Mouse (Mus musculus) layer of hippocampus, postnatal 10 days (tissue): Measurements from ENCODE around the gene Alpk1. TPM values are rescaled to one million over a fixed set of nuclear protein-coding genes. Genes with fewer than 3 reads are reported as not detected.

Experiments used
- DNase-seq, 2 experiments: peaks; one replicate each; pipeline ENCODE4 v3.0.0; 2021; ENCODE audit warnings: low spot score in 2 of 2
- long read RNA-seq: library from polyadenylated mRNA; stranded (forward); transcript quantifications from one replicate; pipeline ENCODE4 v2.0.0, GENCODE M21; 2023
- total RNA-seq, 2 experiments: library from RNA; stranded (reverse); gene quantifications; 2 replicates each; pipeline ENCODE4 v1.2.3; 2021

Alpk1 gene
- 1 to 10 TPM; 7.9 to 9.2 TPM for total RNA-seq
- long read RNA-seq, partial matches to known transcripts, result 2 of 4 reads
- long read RNA-seq, other reads (novel, unspliced or antisense), result 2 of 4 reads

DNA sequence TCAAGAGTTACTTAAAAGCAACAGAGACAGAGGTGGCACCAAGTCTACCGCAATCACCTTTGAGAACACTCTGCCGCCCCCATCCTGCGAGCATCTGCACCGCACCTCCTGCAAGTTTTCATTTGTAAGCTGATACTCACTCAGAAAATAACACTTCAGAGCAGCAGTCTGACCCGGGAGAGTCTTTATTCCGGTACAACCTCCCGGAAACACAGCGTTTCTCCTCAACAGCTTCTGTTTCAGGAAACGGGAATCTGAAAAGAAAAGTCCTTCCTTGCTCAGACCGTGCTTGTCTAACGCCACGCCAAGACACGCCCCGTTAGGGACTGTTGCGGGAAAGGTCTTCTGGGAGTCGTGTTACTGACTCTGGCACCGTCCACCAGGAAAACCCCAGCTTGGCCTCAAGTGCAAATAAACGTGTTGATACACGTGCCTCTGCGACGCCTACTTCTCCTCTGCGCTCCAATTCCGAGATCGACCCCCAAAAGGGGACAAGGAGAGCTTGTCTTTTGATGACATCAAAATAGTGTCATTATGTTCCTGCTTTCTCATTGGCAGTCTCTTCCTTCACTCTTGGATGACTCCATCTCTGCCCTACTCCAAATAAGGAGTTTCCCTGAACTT lies at the start of gene Alpk1:
Gene Alpk1, minus strand, starts transcription at position 507 of the 624 bp plus-strand sequence.
- DNase-seq, result peak; percentile 51 to 73

DNA sequence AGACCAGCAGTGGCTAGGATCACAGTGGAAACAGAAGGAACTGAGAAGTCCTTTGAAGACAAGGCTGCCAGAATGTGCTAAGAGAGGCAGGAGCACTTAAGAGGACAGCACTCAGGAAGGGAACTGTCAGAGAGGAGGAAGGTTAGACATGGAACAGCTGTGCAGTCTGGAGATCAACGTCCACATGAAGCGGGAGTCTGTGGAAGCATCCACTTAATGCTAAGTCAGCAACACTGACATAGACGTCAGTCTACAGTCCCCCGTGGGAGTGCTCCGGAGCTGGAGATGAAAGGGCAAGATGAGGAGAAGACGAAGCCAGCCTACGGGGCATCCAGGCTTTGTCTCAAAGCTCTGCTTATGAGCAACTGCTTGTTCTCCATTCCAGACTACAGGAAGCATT lies 46.8 kb upstream of the Alpk1 start:
- DNase-seq, result no peak

DNA sequence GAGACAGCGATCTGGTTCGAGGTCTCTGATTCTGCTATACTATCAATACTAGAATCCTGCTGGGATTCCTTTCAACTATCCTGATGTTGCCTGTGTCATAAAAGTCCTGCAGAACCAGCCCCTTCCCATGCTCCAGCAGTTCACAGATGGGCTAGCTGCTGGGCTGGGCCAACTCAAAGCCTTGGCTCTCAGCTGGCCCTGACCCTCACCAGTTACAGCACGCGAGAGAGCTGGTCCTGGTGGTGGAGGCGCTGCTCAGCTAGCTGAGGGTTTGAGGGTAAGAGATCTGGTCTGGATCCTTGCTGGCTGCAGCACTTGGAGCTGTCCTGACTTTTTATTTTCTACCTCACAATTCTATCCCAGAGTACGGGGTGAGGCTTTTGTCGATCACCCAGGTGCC lies 46.2 kb upstream of the Alpk1 start:
- no peak for DNase-seq

DNA sequence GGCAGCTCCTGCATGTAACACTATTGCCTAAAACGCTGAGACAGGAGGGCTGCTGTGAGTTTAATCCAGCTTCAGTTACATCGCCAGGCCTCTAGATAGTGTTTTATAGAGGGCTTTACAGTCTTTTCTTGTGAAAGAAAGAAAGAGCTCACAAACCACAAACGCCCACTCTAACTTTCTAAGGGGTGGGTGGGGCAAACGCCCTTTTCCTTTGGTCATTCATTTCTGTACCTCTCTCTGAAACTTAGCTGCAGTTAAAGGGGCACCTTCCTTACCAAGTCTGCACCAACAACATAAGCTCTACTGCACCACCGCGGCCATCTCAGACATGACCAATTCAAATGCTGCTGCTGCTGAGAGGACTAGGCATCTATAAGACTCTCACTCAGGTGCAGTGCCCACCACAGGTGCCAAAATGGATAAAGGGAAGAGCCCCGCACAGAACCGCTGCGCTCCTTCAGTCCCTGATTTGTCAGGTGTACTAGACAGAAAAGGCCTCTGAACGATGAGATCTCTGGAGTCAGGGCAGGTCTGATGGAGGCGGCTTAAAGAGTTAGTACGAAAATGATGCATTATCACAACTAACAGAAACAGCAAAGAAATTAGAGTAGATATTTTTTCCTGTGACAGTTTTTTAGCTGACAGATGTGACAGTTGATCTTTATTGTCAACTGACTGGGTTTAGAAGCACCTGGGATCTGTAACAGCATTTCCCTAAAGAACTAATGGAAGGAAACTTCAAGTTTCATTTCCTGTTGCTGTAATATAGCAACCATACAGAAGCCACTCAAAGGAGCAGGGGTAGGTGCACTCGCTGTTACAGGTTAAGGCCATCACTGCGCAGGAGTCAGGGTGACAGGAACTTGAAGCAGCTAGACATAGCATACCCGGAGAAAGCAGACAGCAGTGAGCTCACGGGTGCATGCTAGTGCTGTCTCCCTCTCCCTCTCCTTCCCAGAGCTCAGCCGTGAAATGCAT lies 43.8 kb upstream of the Alpk1 start:
- no peak for DNase-seq

DNA sequence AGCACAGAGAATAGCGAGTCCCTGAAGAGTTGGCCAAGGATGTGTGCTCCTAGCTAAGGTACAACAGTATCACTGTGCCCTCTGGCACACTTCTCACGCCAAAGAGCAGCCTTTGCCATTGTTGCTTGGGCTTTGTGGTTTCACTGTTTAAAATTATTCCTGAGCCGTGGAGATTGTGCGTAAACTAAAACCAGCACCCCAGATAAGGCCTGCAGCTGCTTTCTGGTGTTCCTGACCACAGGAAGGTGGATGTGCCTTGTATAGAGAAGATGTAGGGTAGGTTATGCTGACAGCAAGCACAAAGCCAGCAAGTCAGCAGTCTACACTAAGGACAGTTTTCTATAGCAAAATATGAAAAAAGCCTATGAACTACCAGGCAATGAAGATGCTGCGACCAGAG lies 40.9 kb upstream of the Alpk1 start:
- DNase-seq, result no peak

DNA sequence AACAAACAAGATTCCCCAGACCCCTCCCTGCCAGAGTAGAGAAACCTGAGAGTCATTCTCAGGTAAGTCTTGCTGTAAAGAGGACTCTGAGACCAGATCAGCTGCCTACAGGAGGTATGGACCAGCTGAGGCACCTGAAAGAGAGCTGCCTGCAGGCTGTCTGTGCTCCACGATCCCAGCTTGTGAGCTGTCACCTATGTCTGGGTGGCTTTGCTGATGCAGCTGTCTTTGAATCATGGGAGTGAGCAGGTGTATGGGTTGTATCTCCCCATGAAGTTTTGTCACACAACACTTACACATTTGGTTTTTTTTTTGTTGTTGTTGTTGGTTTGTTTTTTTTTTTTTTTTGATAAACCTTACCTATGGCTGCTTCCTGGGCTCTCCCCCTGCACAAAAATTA lies 40.1 kb upstream of the Alpk1 start:
- DNase-seq, result no peak

DNA sequence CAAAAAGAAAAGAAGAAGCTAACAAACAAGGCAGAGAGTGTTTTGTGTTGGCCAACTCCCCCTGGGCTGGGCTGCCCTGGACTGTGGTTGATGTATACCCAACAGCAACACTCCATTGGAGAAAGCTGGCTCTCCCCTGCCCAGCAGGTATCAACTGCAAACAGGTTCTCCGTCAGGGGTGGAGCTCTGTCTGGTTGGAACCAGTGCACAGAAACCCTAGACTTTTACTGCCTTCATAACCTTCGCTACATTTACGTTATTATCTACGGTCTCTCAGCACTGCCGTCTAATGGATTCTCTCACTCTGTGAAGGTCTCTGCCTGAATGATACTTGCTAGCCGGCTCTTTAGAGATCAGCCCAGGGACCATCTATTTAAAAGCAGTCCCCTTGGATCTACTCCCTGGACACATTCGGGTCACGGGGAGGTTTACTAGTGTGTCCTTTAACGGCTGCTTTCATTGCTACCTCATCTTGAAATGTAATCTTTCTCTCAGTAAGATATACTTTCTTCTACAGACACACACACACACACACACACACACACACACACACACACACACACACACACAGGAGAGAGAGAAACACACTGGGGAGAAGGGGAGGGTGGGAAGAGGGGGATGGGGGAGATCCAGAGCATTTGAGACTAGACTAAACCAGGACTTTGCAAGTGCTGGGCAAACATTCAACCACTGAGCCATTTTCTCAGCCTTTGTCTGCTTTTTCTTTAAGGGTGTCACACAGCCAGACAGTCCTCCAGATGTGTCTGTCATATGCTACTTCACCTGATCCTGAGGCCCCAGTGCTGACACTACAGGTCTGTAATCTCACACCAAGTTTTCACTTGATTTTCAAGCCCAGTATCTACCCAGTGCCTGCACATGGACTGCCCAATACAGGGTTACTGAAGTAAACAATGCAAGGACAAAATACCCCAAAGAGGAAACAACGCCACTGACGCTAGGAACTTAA lies 38.7 kb upstream of the Alpk1 start:
- DNase-seq, result no peak

DNA sequence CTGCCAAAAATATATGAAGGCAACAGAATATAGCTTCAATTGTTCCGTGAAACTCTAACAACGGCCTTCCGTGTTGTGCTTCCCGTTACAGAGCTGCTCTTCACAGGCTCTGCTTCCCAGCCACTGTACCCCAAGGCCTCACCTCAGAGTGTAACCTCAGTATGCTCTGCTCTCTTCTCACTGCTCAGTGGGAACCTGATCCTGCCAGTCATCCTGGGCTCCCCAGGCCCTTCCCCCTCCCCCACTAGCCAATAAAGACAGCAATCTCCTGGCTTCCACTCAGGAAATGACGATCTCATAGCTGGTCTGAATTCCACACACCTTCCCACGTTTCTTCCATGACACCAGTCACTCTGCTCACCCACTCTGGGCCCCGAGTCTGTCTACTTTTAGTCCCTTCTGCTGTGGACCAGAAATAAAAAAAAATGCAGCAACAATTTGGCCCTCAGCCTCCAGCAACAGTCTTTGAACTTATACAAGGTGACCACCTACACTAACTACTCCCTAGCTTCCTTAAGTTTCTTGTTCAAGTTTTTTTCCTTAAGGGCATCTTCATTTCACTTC lies 36.9 kb upstream of the Alpk1 start:
- no peak for DNase-seq

DNA sequence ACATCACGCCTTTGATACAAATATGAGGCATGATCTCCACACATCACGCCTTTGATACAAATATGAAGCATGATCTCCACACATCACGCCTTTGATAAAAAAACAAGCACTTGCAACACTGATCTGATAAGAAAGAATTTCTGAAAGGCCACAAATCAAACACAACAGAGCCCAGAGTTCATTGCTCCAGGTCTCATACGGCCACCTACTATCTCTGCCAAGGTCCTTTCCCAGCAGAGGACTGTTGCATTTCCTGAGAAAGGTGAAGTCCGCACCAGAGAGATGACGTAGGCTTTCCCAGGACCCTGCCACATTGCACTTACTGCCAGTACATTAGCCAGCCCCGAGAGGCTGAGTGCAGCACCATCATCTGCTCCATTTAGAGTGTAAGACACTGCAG lies 28.8 kb upstream of the Alpk1 start:
- no peak for DNase-seq

DNA sequence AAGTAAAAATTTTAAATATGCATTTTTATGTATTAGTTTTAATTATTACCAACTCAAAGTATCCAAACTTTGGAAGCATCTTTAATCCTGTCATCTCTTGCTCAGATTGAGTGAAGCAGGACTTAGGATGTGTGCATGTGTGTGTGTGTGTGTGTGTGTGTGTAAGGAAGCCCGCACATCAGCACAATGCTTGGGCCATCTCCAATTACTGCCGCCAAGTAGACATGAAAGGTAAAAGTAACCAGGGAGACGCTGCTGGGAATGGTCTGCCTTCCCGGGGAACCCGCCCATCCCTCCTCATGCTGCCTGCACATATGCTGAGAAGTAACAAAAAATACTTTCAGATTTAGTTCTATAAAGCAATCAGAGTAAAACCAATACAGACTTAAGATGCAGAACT lies 27.5 kb upstream of the Alpk1 start:
- no peak for DNase-seq

DNA sequence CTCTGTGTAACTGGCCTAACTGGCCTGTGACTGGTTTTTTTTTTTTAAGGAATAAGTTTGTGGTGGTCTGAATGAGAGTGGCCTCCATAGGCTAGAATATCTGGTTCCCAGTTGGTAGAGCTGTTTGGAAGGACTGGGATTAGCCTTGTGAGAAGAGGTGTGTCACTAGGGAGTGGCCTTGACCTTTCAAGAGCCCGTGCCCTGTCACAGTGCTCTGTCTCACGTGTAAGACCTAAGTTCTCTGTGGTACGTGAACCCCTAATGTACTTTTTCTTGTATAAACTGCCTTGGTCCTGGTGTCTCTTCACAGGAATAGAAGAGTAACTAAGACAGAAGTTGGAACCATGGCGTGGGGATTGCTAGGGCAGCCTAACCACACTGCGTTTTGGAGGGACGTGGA lies 25.7 kb upstream of the Alpk1 start:
- DNase-seq, result no peak

DNA sequence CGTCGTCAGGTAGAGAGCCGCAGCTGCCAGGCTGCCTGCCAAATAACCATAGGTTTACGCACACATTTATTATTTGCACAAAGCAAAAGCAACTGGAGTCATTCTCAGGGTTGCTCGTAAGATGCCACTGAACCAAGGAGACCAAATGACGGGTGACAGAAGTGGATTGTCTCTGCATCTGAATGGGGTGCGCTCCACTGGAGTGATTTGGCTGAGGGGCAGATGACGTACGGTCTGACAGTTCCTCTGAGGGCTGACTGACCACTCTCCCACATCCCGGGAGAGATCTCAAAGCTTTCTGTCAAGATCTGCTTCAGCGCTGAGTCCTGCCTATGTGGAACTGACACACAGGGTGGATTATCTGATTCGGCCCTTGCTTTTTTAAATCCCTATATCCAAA lies 24.7 kb upstream of the Alpk1 start:
- DNase-seq, result no peak

DNA sequence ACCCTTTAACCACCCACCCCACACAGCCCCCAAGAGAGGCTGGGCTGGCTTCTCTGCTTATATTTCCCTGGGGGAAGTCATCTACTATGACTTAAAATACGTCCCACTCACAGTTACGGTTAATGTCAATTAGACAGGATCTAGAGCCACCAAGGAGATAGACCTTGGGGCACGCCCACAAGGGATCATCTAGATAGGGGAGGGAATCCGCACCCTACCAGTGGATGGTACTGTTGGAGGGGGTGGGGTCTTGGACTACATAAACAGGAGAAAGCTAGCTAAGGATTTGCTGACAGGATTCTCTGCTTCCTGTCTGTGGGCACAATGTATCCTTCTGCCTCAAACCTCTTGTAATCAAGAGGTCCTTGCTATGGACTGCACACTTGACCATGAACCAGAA lies 24.1 kb upstream of the Alpk1 start:
- no peak for DNase-seq

DNA sequence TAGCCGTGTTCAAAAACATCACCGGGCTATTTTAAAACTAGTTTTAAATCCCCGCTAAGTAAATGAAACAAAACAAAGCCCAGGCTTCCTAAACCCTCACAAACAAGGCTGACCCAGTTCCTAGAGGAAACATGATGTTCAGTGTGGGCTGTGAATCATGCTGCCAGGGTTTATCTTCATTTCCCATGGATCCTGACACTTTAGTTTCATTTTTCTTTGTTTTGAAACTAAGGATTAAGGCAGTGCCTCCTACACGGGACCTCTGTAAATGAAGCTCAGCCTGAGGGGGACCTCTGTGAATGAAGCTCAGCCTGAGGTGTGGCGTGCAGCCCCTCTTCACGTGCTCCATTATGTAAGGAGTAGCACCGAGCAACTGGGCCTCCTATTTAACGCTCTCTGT lies 22.5 kb upstream of the Alpk1 start:
- DNase-seq, result no peak

DNA sequence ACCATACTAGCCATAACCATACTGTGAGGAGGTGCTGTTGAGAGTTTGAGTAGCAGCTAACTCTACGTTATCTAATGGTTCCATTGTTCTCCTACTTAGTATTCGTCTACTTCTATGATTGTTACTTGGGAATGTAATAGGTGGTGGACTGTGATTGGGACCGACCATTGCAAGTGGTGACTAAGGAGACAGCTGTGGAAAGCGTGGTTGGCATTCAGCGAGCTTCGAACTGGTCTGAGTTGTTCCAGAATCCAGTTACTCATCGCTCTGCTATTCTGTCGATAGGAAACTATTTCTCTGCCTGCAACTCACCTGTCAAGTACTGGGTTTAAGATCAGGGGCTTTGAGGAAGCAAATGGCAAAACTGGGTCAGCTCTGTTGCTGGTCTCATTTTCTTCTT lies 20.8 kb upstream of the Alpk1 start:
- DNase-seq, result no peak

DNA sequence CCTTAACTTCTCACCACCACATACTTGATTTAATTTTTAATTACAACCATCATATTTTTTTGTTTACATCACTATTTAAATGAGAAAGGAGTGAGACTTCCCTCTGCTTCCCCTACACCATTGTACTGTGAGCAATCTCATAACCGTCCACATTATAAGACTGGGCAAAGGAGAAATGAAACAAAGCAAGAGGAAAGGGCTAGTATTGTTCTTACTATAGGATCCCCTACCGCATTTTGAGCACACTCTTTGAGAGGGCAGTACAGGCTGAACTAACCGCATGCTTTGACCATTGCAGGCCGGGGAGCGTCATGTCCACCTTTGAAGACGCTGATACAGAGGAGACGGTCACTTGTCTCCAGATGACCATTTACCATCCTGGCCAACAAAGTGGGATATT lies 15.9 kb upstream of the Alpk1 start:
- DNase-seq, result no peak

DNA sequence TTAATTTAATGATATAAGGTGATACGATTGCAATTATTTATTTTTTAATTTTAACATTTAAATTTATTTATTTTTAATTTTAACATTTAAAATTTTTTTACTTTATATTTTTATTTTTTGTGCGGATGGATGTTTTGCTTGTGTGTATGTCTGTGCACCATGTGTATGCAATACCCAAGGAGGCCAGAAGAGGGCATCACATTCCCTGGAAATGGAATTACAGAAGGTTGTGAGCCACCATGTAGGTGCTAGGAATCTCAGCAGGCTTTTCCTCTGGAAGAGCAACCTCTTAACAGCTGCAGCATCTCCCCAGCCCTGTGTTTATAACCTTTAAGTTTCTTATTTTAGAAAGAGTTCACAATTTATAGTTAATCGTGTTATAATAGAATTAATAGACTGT lies 15.4 kb upstream of the Alpk1 start:
- DNase-seq, result no peak

DNA sequence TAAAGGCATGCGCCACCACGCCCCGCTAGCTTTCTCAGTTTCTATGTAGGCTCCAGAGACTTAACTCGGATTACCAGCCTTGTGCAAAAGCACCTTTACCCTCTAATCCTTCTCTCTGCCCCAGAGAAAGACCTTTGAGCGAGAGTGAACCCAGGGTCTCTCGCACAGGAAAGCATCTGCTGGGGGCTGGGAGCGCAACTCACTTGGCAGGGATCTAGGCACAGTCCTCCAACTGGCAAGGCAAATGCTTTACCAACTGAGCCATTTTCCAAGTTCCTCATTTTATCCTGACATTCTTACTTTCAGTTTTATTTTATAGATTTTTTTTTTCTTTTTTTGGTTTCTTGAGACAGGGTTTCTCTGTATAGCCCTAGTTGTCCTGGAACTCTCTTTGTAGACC lies 12.7 kb upstream of the Alpk1 start:
- no peak for DNase-seq

DNA sequence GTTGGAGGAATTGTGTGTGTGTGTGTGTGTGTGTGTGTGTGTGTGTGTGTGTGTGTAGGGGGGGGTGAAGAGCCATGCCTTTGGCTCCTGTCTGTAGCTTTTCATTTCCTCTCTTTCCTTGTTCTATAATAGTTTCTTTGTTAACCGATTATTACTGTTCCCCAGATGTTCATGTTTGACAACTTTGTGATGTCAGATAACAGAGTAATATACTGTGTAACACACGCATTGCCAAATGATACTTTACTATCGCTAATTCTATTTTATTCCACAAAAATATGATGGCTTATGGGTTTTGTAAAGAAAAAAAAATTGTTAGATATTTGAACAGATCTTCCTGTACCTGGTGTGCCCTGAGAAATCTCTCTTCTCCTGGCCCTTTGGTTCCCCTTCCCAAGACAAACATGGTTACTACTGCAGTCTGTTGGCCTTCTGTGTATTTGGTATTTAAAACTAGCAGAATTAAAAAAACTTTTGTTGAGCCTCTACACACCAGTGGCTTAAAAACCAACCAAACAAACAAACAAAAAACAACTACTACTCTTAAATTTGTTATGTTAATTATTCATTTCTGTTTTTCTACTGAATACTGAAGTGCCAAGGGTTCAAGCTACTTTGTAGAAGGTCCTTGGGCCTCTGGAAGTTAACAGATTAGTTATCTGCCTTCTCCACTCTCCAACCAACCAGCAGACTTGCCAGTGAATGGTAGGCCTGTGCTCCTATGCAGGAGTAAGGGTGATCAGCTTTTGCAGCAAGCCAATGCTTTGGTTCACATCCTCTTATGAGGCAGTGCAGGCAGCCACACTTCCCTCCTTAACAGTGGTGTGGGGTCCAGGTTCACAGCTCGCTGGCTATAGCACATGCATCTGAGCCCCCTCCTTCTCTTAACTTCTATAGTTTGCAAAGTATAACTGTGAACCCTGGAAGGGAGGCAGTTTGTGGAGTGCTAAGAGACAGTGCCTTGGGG lies 11.6 kb upstream of the Alpk1 start:
- DNase-seq, result no peak

DNA sequence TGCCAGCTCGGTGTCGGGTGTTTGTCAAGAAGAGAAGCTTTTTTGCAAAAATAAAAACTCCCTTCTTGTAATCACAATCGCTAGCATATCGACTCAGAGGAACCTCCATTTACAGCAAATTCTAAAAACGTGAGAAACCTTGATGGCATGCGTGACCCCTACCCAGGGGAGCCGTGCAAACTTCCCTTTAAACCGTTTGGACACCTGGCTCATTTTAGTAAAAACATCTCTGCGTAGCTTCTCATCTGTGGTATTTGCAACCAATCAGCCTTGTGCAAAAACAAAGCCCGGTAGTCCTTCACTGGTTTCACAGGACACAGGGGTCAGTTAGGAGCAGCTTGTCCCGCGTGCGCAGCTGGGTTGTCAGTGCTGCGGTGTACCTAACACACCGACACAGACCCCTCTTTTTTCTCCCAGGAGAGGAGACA lies 10.7 kb upstream of the Alpk1 start:
- no peak for DNase-seq
